Mouse (Mus musculus): ENCODE measurements around the gene Nectin4.

GRCm38 (mm10) chr1:171384361-171384760 lies 14.5 kb downstream of the Nectin4 start:
- TF ChIP-seq TAL1 (IDR thresholded peaks at IDR 0.05; ENCODE audit: low read length): no peak
- TF ChIP-seq GATA1 (IDR thresholded peaks at IDR 0.05; ENCODE audit: low read length): no peak

All from erythroblast, embryonic 14.5 days (primary cell).